Mouse (Mus musculus) heart, adult 8-10 months (tissue): ENCODE results near the gene Tnks1bp1. TPM values are rescaled to one million over a fixed set of nuclear protein-coding genes. Genes with fewer than 3 reads are reported as not detected.
A peak's percentile ranks its signal among the peaks of the same experiment; 100 is the strongest.

Experiments used
- DNase-seq: peaks from one replicate; pipeline ENCODE4 v3.0.0; 2022; ENCODE audit warnings: low spot score
- total RNA-seq, 4 experiments: library from RNA; stranded (reverse); gene quantifications; 2 replicates each; pipeline ENCODE4 v1.2.4; 2022

Gene Tnks1bp1
- 10 to 100 TPM; 40.7 to 60.5 (median 54.9) TPM for total RNA-seq

DNA sequence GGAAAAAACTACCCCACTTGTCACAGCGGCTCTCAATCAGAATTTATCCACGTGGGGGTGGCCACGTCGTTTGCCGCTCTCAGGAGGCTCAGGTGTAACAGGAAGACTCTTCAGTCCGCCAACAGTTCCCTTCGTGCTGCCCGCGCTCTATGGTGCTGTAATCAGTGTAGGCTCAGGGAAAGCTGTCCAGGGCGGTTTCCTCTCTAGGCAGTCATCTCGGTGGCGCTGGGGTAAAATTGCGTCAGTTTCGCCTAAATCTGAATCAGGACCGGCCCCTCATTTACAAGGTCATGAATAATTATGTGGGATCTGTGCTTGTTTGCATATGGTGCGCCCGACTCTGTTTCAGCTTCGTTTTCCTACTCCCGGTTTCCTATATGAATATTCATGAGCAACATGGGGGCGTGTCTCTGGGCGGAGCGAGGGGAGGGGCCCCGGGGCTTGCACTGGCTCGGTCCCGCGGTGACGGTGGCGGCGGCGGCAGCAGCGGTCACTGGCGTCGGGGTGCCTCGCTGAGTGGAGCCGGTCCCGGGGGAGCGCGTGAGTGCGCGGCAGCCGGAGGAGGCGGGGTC is at the start of gene Tnks1bp1:
Gene Tnks1bp1 (plus strand): TSS at position 427 of the 572 bp plus-strand sequence.
- peak; percentile 100 for DNase-seq

DNA sequence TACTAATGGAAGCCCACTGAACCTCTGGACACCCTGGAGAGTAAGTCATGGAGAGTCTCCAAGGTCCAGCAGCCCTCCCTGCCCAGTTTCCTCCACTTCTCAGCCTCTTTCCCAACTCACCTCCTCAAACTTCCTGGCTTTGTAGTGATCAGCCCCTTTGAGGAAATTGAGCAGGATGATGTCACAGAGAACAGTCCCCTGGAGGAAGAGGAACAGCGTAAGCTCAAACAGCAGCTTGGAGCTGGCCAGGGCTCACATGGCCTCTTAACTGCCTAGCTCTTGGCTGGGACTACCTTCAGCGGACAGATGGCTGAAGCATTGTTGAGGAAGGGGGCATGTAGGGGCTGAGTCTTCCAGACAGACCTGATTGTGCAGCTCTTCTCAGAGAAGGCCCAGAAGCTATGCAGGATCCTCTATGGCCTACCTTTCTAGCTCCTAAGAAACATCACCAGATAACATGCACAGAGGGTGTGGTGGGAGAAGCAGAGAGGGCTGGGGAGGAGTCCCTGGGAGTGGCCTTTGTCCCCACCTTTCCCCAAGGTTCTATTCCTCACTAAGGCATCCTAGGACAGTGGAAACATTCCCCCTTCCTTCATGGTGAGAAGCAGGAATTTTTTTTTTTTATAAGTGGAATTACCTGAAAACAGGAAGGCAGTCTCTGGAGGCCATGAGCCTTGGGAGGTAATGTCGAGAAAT is 48.2 kb upstream of the Tnks1bp1 start:
- peak; percentile 62 for DNase-seq

DNA sequence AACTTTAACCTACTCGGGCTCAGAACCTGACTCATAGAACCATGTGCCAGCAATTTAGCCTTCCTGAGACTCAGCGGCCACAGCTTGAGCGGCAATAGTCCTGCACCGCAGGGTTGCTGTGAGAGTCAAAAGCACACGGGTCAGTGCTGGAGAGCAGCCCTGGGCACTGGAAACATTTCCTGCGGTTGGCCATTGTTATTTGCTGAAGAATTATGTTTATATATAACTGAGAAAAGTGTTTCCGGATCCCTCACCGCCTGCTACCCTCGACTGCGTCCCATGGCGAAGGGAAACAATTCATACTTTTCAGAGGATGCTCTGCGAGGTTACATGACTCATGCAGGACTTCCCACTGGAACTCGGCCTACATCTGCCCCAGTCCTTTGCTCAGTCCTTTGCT is 46.3 kb upstream of the Tnks1bp1 start:
- peak; percentile 43 for DNase-seq

DNA sequence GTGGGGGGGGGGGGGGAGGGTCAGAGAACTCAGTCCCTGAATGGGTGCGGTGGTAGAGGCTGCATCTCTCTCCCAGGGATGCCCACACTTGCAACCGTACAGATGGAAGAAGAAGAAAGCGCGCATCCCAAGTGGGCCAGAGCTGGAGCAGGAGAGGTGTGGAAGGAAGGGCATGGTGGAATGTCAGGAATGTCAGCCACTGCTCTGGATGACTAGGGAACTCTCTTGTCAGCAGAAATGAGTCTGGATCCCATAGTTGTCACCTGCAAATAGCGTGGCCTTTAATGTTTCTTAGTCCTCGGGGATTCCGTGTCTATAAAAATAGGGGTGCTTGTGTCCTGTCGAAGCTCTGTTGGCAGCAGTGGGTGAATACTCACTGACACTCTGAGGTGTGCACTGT is 45.2 kb upstream of the Tnks1bp1 start:
- DNase-seq = no peak

DNA sequence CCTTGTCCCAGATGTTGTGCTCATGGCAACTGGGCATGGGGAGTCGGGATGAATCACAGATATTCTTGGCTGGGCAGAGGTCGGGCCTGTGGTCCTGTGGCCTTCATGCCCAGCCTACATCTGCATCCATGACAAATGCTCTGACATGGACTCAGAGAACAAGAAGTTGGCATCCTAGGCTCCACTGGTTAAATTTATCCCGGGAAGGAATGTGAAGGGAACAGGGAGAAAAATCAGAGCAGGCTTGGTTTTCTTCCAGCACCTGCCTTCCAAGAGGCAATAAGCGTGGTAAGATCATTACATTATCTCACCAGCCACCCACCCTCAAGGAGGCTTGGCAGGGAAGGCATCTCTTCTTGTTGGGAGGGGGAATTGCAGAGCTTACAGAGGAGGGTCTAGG is 43.5 kb upstream of the Tnks1bp1 start:
- no peak for DNase-seq

DNA sequence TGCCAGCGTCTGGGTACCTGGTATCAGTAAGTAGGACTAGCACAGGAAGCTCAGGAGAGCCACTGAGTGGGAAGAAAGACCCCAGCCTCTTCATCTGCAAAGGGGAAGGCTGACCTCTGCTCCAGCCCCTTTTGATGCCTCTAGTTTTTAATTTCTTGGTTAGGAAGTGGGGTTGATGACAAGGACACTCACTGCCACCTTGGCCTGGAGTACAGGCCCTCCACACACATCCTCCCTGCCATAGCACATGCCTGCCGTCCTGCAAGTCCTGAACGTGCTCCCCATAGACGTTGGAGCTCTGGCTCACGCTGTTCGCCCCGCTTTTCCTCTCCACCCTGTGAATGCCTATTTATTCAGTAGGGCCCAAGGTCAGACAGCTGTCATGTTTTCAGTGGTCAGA is 41.2 kb upstream of the Tnks1bp1 start:
- DNase-seq = no peak

DNA sequence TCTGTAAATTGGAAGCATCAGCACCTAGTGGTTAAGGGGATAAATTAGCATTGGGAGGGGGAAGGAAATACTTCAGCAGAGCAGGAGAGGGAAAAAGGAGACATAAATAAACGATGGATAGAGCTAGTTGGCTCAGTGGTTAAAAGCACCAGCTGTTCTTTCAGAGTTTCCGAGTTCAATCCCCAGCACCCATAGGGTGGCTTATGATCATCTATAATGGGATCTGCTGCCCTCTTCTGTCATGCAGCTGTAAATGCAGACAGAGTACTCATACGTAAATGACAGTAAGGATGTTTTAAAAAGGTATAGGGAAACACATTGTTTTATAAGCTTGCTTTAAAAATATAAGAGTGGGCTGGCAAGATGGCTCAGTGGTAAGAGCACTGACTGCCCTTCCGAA is 40.1 kb upstream of the Tnks1bp1 start:
- peak; percentile 49 for DNase-seq

DNA sequence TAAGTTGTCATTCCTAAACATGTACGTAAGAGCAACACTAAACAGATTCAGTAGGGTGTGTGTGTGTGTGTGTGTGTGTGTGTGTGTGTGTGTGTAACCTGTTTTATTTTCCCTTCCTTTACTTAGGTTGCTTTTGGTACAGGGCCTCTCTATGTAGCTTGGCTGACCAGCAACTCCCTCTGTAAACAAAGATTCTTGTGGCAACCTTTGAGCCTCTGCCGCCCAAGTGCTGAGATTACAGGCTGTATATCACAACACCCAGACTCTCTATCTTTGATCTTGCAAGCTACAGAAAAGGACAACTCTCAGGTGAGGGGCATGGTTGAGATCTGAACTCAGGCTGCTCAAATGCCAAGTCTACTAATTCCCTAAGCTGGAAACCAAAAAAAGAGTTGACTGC is 38.6 kb upstream of the Tnks1bp1 start:
- no peak for DNase-seq

DNA sequence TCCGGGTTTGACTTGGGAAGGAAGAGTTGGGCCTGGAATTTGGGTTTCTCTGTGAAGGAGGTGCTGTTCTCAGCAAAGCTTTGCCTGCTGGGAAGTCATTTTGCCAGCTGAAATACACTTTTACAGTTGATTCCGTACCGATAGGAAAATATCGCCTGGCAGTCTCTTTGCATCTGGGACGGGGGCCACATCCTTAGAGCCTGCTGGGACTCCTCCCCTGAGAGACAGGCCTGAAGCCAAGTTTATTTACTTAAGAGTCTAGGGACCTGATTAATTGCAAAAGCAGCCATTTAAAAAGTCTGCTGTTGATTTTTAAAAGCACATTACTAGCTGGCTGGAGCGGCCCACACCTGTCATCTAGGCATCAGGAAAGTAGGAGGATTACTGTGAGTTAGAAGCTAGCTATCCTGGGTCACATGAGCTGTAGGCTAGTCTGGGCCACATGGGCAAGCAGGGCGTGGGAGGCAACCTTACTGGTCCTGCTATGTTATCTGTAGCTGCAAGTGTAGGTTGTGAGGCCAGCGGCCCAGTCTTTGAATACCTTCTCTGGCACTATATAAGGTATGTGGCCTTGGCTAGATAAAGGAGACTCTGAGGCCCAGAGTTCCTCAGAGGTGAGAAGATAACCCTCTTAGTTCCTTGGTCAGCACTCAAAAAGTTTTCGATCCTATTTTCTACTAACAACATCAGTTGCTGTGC is 35.8 kb upstream of the Tnks1bp1 start:
- DNase-seq = peak; percentile 24

DNA sequence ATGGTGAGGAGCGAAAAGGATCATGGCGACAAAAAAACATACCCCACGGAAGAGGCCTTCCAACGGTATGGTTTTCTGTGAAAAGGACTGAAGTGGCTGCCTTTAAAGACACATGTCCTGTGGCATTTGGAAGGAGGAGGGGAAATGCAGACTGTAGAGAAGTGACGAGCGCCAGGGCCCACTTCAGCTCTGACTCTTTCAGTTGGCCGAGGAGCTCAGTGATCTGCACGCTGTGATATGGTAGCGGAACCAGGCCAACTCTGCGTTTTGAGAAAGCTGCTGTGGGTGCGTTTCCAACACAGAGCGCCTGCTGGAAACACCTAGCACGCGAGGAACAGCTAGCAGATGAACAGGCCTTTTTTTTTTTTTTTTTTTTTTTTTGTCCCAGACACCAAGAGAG is 35.1 kb upstream of the Tnks1bp1 start:
- DNase-seq = no peak

DNA sequence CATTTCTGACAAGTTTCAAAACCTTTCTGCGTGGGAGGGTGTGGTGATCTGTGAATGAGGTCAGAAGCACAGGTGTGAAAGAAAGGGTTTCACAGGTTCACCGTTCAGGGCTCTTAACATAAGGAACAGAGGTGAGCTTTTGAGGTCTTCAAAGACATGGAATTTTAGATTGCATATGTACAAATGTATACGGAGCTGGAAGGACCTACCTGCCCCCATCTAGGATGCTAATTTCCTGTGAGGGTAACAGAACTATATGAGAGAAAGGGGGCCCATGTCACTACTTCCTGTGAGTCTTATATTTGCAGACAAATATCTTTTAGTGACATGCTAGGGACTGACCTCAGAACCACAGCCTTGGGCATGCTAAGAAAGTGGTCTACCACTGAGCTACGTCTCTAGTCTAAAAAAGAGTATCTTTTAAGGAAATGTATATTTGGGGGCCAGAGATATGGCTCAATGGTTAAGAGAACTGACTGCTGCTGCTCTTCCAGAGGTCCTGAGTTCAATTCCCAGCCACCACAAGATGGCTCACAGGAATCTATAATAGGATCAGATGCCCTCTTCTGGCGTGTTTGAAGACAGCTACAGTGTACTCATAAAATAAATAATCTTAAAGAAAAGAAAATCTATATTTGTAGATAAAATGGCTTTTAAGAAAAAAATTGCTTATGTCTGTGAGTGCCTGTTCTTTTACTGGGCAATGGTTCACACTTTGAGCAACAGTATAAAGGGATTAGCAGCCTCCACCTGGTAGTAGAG is 33.8 kb upstream of the Tnks1bp1 start:
- DNase-seq = no peak

DNA sequence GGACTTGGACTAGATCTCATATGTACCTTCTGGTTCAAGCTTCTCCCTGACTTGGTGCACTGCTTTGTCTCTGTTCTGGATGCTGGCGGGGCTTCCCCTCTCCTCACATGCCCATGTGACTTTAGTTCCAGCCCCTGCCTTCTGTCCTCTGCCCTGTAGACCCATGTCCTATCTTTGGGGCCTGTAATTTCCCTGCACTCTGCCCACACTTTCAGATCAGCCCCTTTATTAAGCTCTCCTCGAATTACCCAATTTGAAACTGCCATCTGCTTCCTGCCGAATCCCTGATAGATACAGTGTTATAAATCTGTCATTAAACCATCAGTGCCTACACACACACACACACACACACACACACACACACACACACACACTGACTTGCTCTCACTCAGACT is 33.2 kb upstream of the Tnks1bp1 start:
- DNase-seq = no peak

DNA sequence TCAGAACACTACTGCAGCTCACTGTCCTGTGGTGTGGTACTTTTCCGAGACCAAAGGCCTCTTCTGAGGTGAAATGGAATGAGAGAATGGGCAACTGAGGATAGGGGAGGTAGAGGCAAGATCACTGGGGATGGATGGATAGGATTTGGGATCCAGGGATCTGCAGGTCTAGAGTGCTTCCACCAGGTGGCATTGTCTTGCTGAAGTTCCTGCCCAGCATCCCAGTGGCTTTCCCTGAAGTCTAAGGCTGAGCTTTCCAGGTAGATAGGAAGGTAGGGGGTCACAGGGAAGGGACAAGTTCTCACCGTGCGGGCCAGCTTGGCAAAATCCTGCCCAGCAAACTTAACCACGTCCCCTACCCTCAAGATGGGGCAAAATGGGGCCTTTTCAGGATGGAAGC is 25.8 kb upstream of the Tnks1bp1 start:
- no peak for DNase-seq

DNA sequence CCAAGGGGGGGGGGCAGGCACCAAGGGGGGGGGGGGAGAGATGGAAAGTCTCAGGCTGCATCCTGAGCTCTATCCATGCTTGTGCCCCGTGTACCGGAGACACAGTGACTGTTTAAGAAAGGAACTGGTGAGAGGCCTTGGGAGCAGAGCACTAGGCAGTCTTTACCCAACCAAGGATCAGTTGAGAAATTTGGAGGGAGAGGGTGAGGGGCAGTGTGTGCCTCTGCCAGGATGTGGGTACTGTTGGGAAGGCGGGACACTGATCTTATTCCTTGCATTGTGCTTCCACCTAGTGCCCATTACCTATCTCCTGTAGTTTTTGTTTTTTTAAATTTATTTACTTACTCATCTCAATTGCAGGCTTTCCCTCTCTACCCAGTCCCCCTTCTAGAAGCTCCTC is 21.6 kb upstream of the Tnks1bp1 start:
- no peak for DNase-seq

DNA sequence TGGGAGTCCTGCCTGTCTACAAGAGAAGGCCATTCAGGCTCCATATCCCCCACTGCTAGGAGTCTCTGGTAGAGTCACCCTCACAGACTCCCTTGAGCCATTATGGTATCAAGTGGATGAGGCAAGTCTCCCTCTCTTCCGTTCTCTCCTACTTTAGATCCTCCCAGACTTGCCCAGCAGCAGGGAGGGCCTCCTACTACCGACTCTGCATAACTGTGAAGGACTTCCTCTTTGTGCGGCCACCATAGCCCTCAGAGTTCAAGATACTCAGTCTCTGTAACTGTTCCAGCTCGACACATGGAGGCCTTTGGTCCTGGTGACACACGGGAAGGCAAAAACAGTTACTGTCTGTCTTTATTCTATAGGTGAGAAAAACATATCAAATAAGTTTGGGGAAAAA is 20.5 kb upstream of the Tnks1bp1 start:
- no peak for DNase-seq

DNA sequence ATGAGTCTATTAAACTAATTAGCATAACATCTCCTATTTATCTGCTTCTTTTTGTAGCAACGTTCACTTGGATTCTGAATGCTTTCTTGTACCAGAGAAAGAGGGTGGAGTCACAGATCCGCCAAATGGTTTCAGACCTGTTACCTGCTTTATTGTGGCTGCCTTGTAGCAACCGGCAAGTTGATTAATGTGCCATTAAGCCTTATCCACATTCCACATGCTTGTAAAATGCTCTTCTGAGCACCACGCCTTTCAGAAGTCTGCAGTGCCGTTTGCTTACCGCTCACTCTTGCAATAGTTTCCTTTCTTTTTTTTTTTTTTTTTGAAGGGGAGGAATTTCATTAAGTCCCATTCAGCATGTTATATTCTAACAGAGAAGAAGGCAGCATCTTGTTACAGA is 17.9 kb upstream of the Tnks1bp1 start:
- DNase-seq = no peak

DNA sequence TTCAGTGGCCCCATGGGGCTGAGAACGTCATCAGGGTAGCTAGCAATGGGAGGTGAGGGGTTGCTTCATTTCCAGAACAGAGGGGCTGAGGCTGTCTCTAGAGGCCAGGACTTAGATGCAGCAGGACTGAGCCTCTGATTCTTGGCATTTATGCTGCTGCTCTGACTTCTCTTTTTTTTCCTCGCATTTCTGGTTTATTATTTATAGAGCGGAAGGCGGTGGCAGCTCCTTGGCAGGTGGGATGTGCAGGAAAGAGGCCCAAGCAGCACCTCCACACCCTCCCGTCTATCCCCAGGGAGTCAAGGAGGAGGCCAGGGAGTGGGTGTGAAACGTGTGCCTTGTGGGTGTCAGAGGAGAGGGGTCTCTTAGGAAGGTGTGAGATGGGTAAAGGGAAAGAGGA is 16.8 kb upstream of the Tnks1bp1 start:
- DNase-seq = no peak

DNA sequence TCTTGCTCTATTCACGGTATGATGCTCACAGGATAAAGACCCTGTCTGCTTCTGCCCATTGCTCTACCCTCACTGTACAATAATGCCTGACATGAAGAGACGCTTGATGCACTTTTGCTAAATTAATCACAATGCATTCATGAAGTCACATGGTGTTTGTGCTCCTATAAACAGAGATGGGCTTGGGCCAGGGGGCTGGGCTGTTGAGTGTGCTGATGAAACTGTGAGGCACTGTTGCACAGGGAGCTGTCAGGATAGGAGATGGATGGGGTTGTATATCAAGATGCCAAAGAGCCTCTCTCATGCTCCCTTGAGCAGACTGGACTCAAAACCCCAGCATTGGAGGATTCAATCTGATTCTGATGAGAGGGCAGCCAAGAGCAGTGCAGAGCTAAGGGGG is 14.7 kb upstream of the Tnks1bp1 start:
- DNase-seq = no peak

DNA sequence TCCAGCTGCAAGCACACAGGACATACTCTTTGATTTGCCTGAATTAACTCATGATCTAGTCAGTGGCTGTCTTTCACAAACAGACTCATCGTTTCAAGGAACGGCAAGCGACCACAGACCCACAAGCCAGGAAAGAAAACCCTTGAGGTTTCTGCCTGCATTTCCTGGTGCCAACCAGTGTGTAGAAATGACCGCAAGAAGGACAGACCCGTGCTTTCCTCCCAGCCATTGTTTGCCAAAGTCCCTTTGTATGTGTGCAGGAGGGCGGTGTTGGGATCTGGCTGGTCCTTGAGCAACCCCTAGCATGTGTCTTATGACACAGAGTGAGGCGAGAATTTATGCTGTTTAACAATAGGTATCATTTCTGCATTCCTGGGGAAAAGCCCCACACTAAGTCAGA is 13.7 kb upstream of the Tnks1bp1 start:
- DNase-seq = no peak

DNA sequence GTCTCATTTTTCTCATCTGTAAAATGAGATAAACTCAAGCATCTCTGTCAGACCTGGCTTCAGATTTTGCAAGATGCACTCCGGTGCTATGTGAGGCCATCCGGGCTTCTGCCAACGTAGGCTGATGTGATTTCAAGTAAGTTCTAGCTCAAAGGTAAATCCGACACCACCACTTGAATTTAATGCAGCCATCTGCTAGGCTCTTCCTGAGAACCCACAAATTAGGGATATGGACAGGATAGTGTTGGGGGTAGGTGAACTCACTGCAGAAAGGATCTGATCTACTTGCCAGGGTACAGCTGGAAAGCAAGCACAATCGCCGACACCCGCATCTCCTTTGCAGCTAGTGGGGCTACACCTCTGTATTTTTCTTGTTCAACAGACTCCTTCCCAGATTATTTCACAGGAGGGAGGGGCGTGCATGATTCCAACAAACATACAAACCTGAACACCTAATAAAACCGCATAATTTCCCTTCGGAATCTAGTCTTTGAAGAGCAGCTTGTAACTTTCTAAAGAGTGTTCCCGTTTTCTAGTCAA is 11.2 kb upstream of the Tnks1bp1 start:
- DNase-seq = no peak

DNA sequence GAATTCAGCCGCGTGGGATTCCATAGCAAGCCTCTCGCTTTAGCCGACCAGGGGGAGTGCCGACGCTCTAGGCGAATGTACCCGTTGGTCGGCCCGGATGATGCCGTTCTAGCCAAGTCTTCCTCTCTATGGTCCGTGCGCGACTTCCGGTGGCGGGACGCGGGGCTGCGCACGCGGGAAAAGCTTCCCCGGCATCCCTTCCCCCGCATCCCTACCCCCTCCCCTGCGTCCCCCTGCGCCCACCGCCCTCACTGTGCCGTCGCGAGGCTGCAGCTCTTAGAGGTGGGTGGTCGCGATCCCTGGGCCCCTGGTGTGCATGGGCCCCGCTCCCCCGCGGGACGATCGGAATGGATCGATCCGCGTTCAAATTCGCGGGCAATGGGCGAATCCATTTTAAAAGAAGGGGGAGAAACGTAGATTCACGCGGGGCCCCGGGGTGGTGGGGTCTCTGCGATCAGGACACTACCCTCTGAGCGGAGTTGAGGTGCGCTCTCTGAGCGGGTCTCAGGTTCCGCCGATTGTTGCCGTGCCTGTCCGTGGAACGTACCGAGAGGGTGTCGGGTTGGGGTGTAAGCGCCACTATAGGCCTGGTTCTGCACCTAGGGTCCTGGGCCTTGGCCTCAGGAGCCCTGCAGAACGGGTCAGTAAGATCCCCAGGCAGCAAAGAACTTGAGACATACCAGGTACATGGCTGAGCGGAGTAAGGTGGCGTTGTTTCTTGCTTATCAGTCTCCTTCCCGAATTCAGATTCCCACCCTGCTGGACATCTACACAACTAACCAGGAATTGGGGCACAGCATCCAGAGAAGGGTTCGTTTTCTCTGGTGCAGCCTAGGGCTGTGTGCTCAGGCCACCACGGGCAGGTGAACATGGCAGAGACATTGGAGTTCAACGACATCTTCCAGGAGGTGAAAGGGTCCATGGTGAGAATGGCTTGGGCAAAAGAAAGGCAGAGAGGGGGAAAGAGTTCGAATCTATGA is 10.5 kb upstream of the Tnks1bp1 start, which contains the start of the genes Ssrp1 and P2rx3:
Gene Ssrp1 (plus strand): TSS at position 188 of the 980 bp plus-strand sequence.
Gene P2rx3 (minus strand): TSS at position 416 of the 980 bp plus-strand sequence.
- DNase-seq = peak; percentile 90
